Mouse (Mus musculus) gastrocnemius, postnatal 25 days (tissue): ENCODE measurements around the gene Sdsl. TPM values are rescaled to one million over a fixed set of nuclear protein-coding genes. Genes with fewer than 3 reads are reported as not detected.

Experiments
- DNase-seq: peaks from one replicate; pipeline ENCODE4 v3.0.0; 2022
- total RNA-seq, 2 experiments: library from RNA; stranded (reverse); gene quantifications; 1 replicate in 1 of 2; 2 replicates in 1 of 2; pipeline ENCODE4 v1.2.3; 2021

The Sdsl gene
- total RNA-seq, 2 experiments from 2014 or later: 0.31 to 0.64 TPM

DNA sequence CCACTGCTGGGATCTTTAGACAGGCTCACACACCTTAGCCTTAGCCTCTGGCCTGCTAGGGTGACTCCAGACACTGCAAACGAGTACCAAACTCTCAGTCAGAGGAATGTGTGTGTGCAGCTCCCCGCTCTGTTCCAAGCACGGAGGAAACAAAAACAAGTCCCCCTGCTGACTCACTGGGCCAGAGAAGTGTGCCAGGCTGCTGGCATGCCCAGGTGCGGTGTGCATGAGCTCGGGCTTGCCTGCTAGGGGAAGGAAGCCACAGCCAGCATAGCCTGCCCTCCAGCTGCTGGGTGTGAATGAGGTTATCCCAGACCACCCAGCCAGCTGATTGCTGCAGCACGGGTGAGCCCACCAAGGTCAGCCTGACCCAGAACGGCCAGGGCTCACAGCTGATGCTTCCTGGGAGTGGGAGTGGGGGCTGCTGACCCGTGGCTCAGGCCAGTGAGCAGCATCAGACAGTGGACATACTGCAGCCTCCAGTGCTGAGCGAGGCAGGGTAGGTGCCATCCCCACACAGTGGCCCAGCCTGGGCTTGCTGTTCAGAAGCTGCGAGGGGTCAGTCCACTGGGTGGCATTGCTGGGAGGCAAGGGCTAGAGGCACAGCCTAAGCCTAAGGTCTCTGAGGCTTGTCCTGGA lies 22.6 kb upstream of the Sdsl start:
- peak; percentile 35 for DNase-seq

DNA sequence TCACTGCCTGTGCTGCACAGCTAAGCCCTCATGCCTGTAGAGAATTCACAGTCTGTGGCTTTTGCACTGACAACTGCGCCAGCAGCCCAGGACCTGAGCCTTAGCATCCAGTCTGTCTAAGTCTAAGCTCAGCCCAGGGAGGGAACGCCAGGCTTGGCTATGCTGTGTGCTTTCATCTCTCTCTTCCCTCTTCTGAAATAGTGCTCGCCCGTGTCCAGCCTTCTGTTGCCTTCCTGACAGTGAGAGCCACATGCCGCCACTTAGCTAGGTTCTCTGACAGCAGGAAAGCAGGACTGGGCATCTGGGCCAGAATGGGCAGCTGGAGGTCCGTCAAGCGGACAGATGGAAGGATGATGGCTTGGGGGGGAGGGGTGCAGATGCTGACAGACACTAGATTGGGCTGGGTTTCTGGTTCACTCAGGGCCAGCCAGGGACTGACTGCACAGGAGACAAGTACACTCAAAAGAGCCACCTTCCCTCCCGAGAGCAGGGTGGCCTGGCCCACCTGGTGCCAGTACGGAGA lies 21.3 kb upstream of the Sdsl start:
- DNase-seq: no peak

DNA sequence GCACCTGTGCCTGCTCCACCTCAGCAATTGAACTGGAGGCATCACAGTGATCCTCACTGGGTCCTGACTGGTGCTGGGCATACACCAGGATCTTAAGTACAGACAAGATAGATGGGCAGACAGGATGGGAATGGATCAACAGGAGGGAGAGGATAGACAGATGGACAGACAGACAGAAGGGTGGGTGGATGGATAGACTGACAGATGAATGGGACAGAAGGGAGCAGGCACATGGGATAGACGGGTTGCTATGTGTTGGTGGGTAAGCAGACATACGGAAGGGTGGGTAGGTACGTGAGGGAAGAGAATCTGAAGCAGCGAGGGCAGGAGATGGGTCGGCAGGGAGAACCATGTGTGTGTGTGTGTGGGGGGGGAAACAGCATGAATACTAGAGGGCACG lies 20.8 kb upstream of the Sdsl start:
- no peak for DNase-seq

DNA sequence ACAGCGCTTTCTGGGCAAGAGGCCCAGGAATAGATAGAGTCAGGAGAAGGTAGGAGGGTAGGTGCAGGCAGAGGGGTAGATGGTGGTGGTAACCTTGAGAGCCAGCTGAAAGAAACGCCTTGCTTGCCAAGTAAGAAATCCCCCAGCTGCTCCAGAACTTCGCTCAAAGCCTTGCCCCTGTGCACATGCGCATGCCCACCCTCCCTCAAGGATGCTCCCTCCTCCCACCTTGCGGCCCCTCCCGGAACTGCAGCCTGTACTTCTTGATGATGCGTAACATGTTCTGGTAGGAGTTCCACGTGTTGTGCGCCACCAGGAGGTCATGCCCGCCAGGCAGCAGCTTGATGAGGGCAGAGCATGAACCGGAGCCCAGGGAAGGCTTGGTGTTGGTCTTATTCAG lies 19.8 kb upstream of the Sdsl start:
- no peak for DNase-seq

DNA sequence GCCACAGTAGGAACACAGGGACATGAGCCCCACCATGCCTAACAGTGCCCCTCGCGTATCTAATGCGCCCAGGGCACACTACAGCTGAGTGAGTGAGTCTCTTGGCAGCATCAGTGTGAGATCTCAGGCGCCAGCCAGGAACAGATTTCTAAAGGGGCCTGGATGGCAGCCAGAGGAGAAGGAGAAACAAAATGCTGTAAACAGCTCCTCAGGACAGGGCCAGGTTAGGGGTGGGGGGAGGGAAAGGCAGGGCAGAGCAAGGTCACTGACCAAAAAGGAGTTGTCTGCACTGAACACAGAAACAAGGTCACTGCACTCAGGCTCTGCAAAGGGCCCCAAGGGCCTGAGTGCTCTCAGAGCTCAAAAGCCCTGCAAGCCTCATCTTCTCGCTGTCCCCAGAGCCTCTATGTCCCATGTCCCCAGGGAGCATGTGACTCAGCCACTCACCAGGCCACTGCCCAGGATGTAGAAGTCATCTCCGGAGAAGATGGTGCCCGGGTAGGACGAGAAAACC lies 18.1 kb upstream of the Sdsl start:
- DNase-seq: peak; percentile 56

DNA sequence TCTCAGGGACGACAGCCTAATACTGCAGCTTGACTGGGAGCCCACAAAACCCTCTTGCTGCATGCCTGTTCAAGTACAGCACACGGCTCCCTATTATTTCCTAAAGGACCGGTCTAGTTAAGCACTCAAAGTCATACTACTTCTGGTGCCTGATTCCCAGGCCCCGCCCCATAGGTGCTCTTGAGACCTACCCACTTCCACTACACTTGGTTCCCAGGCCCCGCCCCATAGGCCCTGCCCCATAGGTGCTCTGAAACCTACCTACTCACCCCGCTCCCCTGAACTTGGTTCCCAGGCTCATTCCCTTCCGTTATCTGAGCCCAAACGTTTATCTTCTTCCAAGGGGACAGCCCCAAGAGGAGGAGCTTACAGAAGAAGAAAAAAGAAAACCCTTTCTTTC lies 15.2 kb upstream of the Sdsl start:
- no peak for DNase-seq

DNA sequence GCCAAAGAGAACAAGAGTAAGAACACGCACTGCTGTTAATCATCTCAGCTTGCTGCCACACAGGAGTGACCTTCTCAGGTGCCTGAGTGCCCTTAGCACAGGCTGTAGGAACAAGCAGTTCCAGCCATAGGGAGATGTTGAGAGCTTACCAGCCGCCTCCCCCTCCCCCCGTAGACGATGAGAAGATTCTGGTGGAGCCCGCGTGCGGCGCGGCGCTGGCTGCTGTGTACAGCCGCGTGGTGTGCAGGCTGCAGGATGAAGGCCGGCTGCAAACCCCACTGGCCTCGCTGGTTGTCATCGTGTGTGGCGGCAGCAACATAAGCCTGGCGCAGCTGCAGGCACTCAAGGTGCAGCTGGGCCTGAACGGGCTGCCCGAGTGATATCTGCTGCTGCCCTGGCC lies 10.8 kb upstream of the Sdsl start:
- DNase-seq: no peak

DNA sequence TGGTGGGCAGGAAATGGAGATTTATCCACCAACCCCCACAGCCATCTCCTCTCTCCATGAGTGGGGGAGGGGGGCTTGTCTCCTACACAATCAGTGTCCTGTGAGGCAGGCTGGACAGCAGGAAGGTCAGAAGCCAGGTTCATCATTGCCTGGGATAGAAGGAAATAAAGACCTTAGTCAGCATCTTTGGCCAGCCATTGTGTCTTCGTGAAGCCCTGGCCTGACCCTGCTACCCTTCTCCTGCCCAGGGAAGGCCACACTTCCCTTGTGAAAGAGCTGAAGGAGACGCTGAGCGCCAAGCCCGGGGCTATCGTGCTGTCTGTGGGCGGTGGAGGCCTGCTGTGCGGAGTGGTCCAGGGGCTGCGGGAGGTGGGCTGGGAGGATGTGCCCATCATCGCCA lies 8.6 kb upstream of the Sdsl start:
- no peak for DNase-seq

DNA sequence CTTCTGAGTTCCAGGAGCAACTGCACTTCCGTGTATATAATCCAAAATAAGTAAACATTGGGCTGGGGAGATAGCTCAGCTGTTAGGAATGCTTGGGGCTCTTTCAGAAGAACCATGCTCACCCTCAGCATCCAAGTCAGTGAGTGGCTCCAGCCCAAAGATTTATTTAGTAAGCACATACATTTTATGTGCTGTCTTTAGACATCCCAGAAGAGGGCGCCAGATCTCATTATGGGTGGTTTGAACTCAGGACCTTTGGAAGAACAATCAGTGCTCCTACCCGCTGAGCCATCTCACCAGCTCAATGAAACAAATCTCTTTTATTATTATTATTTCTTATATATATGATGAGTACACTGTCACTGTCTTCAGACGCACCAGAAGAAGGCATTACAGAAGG lies 6.9 kb upstream of the Sdsl start:
- no peak for DNase-seq

DNA sequence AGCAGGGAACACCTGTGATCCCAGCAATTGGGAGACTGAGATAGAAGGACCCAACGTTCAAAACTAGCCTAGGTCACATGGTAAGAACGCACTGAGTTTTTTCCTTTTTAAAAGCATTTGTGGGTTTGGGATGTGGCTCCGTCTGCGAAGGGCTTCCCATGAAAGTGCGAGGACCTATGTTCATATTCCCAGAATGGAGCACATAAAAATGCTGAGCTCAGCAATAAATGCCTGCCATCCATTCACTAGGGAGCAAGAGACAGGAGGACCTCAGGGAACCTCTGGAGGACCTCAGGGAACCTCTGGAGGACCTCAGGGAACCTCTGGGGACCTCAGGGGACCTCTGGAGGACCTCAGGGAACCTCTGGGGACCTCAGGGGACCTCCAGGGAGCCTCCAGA lies 5.4 kb upstream of the Sdsl start:
- no peak for DNase-seq

DNA sequence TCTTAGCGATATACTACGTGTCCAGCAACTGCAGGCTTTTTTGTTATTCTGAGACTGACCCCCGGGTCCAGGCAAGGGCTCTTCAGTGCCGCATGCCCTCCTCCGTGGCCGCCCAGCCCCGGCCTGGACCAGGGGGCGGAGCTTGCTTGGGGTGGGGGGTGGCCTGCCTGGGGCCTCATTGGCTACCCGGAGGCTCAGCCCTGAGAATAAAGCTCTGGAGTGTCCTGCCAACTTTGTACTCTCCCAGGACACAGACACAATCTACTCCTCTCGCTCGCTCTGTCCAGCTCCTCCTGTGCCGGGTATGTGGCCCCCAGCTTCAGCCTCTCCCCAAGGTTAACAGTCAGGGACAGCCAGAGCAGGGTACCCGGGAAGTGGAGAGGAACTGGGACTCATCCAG lies 3.7 kb upstream of the Sdsl start, which contains the start of gene Sds:
Gene Sds, plus strand, starts transcription at position 231 of the 400 bp plus-strand sequence.
- DNase-seq: no peak

DNA sequence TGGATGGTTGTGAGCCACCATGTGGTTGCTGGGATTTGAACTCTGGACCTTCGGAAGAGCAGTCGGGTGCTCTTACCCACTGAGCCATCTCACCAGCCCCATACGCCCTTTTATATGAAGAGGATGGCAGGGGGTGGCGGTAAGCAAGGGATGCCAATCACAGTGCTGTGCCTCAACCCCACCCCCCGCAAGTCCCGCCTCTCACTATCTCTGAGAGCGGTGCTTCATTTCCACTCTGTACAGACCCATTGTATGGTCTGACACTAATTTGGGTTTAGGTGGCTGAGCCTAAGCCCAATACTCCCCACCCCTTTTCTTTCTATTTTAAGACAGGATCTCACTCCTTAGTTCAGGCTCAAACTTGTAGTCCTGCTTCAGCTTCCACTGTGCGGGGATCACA lies 3.3 kb upstream of the Sdsl start:
- DNase-seq: no peak

DNA sequence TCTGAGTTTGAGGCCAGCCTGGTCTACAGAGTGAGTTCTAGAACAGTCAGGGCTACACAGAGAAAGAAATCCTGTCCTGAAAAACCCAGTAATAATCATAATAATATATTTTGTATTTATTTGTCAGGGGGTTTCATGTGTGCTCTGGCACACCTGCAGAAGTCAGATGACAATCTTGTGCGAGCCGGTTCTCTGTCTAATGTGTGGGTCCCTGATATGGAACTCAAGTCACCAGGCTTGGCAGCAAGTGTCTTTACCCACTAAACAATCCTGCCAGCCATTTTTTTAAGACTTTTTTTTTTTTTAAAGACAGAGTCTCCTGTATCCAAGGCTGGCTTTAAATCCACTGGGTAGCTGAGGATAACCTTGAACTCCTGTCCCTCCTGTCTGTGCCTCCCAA lies 751 bp upstream of the Sdsl start:
- no peak for DNase-seq

DNA sequence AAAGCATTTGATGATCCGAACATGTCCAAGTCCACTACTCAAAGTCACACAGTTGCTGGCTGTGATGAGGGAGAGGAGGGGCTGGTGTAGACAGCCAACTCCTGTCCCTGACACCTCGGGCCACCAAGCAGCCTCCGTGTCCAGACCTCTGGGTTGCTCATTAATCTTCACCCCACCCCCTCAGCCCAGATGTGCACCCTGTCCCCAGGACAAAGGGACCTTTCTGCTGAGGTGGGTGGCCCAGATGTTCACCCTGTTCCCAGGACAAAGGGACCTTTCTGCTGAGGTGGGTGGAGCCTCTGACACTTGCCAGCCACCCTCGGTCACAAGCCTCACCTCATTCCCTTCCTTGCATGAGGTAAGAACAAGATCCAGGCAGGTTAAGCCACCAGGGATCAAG lies 1.1 kb downstream of the Sdsl start:
- no peak for DNase-seq

DNA sequence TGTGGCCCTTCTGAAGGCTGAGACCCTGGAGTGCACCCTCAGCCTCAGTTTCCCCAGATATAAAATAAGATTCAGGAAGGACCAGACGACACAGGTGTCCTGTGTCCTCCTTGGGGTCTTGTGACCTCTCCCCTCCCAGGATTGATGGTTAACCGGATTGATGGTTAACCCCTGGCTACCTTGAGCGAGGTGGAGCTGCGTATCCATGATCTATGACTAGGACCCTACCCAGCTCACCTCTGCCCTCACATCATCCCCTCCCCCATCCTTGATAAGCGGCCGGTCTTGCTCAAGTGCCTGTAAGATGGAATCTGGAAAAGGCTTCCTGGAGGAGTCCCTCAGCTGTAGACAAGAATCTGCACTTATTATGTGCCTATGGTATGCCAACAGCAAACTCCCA lies 3.8 kb downstream of the Sdsl start:
- no peak for DNase-seq

DNA sequence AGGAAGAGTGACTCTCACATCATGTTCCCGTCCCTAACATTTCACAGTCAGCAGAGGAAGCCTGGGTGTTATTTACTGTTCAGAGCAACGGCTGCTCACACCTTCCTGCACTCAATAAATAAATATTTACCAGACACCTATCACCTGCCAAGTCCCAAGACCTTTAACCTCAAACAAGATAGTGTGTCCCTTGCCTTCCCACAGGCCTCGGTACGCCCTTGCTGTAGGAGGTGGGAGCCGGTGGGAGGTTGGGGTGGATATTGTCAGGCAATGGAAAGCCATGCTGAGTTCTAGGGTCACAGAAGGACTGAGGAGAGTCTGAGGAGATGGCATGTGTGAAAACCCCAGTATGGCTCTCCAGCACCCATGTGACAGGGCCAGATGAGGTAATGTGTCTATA lies 4.3 kb downstream of the Sdsl start:
- DNase-seq: no peak

DNA sequence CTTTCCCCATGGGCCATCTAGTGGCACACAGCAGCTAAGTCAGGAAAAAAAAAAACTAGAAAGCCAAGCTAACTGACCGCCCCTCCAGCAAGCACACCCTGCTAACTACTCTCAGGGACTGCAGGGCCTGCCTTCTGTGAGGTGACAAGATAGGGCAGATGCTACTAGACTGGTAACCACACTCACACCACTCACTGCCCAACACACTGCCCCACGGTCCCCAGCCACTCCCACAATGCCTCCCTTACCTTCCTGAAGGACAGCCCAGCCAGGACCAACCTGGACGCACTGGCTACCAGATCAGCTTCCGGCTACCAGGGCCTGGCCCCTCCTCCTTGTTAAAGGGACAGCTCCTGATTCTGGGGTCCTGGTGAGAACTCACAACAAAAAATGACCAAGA lies 5.6 kb downstream of the Sdsl start:
- no peak for DNase-seq

DNA sequence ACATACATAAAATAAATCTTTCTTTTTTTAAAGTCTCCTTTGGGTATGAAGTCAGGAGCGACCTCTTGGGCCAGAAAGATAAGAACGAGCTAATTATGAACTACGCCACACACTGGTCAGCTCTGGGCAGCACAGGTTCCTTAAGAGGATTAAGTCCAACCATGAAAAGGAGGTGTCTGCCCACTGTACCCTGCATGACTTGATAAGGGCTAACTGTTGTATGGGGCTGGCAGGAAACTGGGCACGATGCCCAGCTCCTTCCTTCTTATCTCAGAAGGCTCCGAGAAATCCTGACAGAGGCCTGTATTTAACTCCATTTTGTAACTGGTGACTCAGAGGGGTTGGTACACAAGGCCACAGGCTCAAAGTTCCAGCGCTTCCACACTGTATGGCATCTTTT lies 6.8 kb downstream of the Sdsl start:
- no peak for DNase-seq

DNA sequence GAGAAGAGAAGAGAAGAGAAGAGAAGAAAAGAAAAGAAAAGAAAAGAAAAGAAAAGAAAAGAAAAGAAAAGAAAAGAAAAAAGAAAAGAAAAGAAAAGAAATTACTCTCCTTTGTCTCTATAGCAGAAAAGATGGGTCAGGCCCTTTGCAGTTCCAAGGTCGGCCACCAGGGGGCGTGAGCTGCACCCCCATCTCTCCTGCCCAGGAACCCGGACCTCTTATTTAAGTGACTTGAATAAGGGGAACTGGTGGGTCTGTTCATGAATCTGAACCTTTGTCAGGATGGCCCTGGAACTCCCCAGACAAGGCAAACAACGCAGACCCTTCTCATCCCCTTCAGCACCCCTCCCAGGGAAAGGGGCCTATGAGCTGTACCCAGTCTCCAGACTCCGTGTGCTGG lies 7.5 kb downstream of the Sdsl start:
- no peak for DNase-seq

DNA sequence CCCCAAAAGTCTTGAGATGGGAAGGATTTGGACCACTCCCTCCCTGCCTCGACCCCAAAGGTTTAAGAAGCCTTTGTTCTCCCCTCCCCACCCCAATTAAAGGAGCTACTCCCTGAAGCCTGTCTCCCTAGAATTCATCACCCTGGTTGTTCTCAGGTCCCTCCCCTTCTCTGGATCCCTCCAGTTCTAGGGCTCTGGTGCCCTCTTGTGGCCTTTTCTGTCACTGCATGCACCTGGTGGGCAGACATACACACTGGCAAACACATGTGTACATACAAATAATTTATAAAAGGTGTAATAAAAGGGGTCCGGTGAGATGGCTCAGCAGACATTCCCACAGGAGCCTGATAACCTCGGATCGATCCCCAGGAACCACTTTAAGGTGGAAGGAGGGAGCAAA lies 8.3 kb downstream of the Sdsl start:
- no peak for DNase-seq

DNA sequence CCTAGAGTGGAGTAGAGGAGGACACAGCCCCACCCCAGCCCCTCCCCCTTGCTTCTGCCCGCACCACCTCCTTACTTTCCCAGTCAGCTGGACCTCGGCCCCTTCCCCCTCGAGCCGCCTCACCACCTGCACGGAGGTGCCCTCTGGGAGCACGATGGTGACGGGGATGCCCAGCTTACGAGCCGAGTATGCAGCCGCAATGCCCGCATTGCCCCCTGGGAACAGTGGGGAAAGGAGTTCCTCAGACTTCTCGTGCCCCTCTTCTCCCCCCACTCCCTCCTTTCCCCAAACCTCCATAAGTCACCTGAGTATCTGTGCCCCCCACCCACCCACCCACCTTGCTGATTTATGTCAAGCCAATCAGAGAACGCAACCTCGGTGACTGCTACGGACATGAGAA lies 10.7 kb downstream of the Sdsl start:
- DNase-seq: no peak

DNA sequence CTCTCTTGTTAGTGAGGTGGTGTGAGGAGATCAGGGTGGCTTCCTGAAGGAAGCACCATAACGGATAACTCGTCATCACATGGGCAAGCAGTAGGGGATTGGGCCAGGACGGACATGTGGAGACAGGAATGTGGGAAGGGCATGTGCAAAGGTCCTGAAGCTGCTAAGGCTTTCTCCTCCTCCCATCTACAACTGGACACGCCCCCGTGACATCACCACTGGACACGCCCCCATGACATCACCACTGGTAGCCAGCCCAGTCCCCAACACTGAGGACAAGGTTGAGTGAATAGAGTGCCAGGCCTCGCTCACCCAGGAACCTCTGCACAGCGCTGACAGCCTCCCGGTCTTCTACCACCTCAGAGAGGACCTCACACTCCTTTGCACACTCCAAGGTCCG lies 13.5 kb downstream of the Sdsl start:
- DNase-seq: no peak

DNA sequence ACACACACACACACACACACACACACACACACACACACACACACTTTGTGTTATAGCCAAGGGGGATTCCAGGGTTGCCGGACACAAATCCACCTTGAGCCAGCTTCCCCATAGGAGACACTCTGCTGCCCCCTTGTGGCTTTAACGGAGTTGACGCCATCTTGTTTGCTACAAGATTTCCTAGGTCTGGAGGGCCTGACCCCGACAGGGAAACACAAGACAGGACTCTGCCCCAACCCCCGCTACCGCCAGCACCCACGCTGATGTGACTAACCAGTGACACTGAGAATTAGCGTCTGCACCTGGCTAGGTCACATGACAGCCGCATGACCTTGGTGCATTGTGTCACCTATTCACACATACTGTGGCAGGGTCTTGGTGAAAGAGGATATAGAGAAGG lies 15.0 kb downstream of the Sdsl start:
- DNase-seq: no peak

DNA sequence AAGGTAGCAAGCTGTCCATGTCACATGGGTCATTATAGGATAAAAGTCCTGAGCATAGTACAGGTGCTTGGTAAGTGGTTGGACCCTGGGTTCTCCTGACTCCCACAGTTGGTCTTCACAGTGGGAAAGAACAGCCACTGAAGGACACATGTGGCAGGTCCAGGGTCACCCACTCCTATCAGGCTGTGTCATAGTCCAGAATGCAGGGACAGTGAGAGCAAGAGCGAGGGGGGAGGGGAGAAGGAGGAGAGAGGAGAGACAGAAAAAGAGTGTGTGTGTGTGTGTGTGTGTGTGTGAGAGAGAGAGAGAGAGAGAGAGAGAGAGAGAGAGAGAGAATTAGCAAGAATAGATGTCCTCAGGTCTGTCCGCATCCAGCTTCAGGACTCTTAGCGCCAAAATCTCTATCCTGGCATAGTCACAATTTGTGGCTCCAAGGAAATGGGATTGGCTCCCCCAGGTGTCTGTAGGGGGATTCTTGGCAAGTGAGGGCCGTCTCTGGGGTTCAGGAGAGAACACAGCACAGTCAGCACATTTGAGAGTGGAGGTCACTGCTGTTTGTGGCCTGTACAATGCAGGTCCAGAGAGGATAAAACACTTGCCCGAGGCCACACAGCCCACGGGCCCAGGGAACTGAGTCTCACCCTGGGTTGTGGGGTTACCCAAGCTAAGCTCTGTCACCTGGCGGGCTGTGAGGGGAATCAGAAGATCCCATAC lies 15.6 kb downstream of the Sdsl start:
- no peak for DNase-seq
